Mouse (Mus musculus) gastrocnemius, adult 8-10 months (tissue): ENCODE measurements around the gene Arsb. TPM values are rescaled to one million over a fixed set of nuclear protein-coding genes. Genes with fewer than 3 reads are reported as not detected.

ENCODE experiments used
- DNase-seq, 2 experiments: peaks; one replicate each; pipeline ENCODE4 v3.0.0; 2022; ENCODE audit warnings: low spot score in 2 of 2
- total RNA-seq, 4 experiments: library from RNA; stranded (reverse); gene quantifications; 2 replicates each; pipeline ENCODE4 v1.2.4; 2022

The Arsb gene
- total RNA-seq, 4 experiments from 2014 or later, result 1.7 to 2.7 (median 2.2) TPM

GRCm38 (mm10) chr13:93920786-93921300 lies 149.4 kb downstream of the Arsb start:
- no peak for DNase-seq

GRCm38 (mm10) chr13:93921831-93922565 lies 150.6 kb downstream of the Arsb start:
- no peak for DNase-seq

- no peak for DNase-seq
These were observed 151.1 kb downstream of the Arsb start for GRCm38 (mm10) chr13:93922566-93922910.

- DNase-seq, result no peak
These were observed 153.5 kb downstream of the Arsb start for GRCm38 (mm10) chr13:93924735-93925432.

- DNase-seq, result no peak
These were observed 159.3 kb downstream of the Arsb start for GRCm38 (mm10) chr13:93930561-93931340.

GRCm38 (mm10) chr13:93936455-93936854 lies 165.0 kb downstream of the Arsb start:
- no peak for DNase-seq

GRCm38 (mm10) chr13:93938118-93938517 lies 166.7 kb downstream of the Arsb start:
- no peak for DNase-seq

GRCm38 (mm10) chr13:93939363-93940127 lies 168.1 kb downstream of the Arsb start:
- no peak for DNase-seq

GRCm38 (mm10) chr13:93940742-93941531 lies 169.5 kb downstream of the Arsb start:
- DNase-seq, result peak in 1 of 2 experiments; percentile 14

GRCm38 (mm10) chr13:93950996-93951395 lies 179.6 kb downstream of the Arsb start:
- DNase-seq, result no peak

- no peak for DNase-seq
These were observed 180.1 kb downstream of the Arsb start for GRCm38 (mm10) chr13:93951555-93951954.

- no peak for DNase-seq
These were observed 181.0 kb downstream of the Arsb start for GRCm38 (mm10) chr13:93952466-93952865.

- no peak for DNase-seq
These were observed 186.5 kb downstream of the Arsb start for GRCm38 (mm10) chr13:93957907-93958306.

GRCm38 (mm10) chr13:93966271-93966670 lies 194.8 kb downstream of the Arsb start:
- DNase-seq, result no peak

- DNase-seq, result no peak
These were observed 195.7 kb downstream of the Arsb start for GRCm38 (mm10) chr13:93967138-93967537.

GRCm38 (mm10) chr13:93970115-93970514 lies 198.7 kb downstream of the Arsb start:
- DNase-seq, result no peak

GRCm38 (mm10) chr13:93972423-93972822 lies 201.0 kb downstream of the Arsb start:
- DNase-seq, result no peak

GRCm38 (mm10) chr13:93975668-93976067 lies 204.2 kb downstream of the Arsb start:
- DNase-seq, result no peak

- DNase-seq, result no peak
These were observed 205.6 kb downstream of the Arsb start for GRCm38 (mm10) chr13:93976897-93977530.
